Mouse (Mus musculus): Measurements from ENCODE around the gene Igdcc3.

Gene Igdcc3

DNA sequence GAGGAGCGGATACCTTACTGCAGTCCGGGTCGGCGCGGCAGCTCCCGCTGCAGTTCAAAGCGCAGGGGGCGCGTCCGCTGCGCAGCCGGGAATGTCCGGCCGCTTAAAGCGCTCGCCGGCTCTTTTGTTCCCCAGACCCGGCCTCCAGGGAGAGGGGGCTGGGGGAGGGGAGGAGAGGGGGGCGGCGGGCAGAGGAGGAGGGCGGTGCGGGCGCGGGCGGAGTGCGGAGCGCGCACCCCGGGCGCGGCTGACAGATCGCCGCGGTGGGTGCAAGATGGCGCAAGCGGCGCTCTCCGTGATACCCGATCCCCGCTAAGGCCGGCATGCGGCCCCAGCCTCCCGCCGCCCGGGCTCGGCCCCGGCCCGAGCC lies at the start of gene Igdcc3:
Igdcc3 (plus strand) TSS at position 254 of the 370 bp plus-strand sequence.
- in situ Hi-C loops (cut with MboI): no loop called here

DNA sequence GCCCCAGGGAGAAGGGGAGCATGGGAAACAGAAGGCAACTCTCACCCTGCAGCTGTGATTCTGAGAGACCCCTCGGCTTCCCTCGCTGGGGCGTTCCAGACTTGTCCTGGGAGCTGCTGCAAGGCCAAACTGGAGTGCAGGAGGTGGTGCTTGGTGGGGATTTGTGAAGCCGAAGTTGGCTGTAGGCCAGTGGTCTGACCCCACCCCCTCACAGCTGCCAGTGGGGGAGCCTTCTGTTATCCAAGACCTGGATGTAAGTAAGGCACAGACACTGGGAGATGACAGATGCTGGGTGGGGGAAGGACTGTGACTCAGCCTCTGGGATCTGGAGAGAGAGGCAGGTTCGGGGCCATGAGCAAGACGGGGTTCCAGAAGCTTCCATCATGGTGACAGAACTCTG lies 46.8 kb upstream of the Igdcc3 start:
- in situ Hi-C loops (cut with MboI): no loop called here

DNA sequence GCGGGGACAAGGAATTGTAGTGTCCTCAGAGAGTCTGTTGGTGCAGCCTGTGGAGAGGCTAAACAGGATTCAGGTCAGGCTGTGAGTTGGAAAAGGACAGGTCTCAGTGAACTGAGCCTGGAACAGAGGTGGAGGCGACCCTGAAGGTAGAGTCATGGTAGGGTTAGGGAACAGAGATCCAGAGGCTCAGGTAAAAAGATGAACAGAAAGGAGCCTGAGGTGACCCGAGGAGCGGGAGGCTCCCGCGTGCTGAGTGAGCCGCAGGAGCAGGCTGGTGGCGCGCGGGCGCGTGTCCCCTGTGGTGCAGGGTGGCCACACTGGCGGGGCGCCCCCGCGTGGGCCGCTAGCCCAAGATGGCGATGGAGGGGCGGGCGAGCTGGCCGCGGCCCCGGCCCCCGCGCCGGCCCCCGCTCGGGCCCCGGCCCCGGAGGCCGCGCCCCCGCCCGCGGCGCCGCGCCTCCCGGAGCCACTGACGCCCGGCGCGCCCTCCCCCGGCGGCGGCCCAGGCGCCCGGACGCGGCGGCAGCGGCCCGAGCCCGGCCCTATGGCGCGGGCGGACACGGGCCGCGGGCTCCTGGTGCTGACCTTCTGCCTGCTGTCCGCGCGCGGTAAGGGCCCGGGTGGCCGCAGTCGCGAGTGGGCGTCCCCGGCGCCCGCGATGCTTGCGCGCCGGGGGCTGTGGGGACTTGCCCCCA lies 39.9 kb upstream of the Igdcc3 start, which contains the start of gene Igdcc4:
Igdcc4 (plus strand) TSS at position 496 of the 695 bp plus-strand sequence.
- in situ Hi-C loops (cut with MboI): no loop called here

DNA sequence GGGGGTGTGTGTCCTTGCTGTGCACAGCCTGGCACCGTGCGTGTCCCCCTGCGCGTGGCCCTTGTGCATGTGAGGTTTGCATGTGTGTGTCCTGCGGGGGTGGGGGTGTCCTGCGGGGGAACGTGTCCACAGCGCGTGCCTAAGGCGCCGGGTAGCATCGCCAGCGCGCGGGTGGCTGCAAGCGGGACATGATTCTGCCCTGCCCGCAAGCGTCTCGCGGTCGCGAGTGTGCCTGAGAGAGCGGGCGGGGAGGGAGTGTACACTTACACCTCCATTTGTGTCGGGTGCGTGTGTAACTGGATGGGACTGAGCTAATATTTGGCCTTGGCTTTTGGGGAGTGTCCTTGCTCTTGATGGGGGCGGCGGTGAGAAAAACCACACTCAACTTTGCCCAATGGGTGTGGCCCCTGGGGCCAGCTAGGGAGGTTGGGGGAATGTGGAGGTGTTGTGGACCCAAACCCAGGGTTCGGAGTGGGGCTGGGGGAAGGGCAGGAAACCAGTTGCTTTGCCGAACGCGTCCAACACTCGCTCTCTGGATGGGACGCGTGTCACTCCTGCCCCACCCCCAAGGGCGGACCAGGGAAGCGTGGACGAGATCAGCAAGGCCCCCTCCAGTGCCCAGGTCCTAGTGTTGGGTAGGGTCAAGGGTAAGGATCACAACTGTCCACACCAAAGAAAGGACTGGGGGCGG lies 39.2 kb upstream of the Igdcc3 start:
- in situ Hi-C loops (cut with MboI): no loop called here

DNA sequence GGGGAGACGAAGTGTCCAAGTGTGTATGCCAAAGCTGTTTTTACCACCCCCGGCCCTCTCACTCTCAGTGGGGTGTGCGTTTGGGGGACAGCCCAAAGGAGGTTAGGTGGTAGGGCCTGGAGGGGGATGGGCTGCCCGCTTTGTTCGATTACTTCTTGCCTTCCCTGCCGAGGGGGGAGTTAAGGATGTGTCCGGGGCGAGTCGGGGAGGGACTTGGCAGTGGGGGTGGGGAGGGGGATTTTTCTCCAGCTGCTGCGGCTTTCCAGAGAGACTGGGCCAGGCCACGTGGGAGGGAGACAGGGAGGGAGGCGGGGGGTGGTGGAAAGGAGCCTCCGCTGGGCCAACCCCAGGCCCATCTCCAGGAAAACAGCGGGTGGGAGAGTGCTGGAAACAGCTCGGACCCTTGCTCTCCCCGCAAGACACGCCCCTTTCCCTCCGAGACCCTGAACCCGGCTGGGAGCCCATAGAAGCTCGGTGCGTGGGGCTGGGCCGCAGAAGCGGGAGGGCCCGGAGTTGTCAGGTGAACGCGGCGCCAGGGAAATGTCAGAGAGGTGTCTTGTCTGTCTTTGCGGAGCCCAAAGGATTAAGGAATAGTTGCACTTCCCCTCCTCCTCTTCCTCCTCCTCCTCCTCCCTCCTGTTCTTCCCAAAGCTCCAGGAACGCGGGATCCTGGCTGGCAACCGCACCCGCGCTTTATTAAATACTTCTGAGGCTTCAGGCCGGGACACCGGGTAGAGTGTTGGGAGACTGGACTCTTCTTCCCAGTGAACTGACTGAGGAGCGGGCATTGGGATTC lies 38.4 kb upstream of the Igdcc3 start:
- in situ Hi-C loops (cut with MboI): no loop called here

DNA sequence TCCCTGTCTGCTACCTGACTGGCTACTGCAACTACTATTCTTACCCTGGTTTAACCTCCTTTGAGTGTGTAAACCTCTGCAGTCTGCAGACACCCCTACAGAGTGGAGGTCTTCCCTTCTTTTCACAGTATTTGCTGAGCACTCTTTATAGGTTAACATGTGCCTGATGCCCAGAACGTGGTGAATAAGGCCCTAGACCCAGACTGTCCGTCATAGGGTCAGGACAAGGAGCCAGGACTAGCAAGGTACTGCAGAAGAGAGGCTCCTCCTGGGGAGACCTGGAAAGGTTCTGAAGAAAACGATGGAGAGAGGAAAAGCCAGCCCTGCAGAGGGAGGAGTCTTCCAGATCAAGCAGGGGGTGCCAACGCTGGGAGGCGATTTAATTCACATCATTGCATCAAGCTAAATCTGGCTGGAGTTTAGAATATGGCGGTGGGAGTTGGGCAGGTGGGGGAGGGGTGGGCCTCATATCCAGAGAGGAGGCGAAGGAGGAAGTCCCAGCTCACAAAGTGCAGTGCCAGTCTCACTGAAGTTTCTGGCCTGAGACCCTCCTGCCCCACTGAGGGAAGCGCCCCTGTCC lies 37.7 kb upstream of the Igdcc3 start:
- in situ Hi-C loops (cut with MboI): no loop called here

DNA sequence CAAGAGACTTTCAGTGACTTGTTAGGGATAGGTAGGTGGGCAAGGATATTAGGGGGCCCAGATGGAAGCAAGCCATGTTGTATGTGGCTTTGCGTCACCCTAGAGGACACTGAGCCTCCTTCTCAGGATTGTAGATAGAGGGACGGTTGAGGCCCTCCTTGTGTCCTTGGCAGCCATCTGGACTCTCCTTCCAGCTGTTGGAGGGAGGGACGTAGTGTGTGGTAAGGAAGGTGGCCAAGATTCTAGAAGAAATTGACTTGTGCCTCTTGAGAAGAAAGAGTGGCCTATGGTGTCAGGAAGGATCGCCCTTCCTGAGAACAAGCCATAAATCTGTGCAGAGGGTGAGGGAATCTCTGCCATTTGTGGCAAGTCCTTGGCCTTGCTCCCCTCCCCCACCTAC lies 34.2 kb upstream of the Igdcc3 start:
- in situ Hi-C loops (cut with MboI): no loop called here

DNA sequence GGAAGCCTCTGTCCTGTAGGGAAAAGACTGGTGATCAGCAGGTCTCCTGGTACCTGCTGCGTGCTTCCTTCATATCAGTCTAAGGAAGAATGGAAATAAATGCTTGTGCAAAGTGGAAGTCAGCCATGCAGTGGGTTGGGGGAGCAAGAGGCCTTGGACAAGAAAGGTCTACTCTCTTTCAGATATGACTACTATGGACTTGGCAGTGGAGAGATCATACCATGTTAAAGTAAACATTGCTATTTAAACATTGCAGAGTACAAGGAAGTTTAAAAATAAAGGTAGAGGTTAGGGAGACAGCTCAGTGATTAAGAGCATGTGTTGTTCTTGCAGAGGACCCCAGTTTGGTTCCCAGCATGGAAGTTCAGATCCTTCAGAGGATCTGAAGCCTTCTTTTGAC lies 33.1 kb upstream of the Igdcc3 start:
- in situ Hi-C loops (cut with MboI): no loop called here

DNA sequence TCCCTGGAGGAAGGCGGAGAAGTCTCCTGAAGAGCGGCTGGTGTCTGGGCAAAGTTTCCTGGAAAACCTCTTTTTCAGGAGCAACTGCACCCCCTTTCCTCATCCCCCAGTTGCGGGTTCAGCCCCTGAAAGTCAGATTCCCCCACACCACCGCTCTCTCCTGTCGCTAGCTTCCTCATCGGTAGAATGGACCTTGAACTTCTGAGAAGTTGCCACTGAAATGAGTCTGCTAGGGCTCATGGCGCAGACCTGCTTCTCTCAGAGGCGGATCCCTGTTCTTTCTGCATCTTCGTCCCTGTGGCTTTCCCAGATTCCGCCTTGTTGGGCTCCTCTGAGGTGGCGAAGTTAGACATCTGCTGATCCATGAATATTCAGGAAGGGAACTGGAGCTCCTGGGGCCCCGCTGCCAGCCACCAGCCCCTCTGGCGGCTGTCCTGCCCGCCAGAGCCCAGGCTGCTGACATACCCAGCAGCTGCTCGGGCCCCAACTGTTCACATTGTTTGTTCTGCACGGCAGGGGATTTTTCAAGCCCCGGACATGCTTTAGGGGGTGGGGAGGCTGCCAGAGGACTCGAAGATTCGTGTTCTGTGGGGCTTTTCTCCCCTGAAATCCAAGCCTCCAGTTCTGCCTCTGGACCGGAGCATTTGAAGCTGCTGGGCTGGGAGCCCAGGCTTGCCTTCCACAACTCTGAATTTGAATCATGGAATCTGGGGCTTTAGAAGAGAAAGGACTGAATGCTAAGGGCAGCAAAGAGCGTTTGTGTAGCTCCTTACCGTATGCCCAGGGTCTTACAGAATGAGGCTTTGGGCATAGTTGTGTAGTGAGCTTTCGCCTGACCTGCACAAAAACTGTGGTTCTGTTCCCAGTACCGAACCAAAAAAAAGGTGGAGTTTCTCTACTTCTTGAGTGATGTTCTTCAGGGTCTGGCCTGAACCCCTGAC lies 31.6 kb upstream of the Igdcc3 start:
- in situ Hi-C loops (cut with MboI): no loop called here

DNA sequence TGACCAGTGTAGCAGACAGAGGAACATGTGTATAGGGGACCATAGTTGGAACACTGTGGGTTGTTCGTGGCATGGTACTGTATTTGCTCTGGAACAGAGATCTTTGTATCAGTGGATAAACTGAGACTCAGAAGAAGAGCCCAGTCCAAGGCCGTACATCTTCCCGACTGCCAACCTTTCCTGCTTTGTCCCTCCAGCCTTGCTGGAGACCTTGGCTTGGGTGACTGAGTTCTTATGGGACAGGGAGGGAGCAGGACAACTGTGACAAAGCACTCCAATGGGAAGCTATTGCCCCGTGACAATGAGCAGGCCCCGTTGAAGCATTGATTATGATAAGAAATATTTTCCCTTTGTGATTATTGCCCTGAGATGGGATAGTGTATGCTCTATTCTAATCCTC lies 29.3 kb upstream of the Igdcc3 start:
- in situ Hi-C loops (cut with MboI): no loop called here

DNA sequence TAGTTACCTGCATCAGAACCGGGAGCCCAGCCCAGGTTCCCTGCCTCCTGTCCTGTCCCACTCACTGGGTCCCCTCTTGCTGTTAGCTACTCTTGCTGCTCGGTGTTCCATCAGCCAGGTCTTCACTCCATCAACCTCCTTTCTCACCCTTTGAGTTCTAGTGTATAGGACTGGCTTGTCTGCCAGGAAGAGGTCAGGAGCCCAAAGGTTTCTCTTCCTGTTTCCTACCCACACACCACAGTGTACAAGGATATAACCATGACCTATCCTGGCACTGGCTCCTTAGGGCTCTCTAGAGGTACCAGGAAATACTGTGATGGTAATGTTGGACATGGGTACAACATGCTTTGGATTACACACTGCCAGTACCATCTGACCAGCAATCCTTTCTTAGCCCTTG lies 27.3 kb upstream of the Igdcc3 start:
- in situ Hi-C loops (cut with MboI): no loop called here

DNA sequence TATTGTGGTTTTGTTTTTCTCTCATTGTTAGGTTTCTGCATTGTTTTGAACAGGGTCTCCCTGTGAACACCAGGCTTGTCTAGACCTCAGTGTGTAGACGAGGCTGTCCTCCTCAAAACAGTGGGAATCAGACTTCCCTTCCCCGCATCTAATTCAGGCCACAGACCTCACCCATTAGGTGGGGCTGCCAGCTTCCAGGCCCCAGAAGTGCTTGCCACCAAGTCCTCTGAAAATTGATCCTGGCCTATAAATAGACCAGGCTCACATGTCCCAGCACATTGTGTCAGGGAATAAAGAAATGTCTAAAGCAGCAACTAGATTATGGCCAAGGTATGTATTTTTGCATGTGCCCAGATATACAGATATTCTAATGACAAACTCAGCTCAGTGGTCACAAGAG lies 25.1 kb upstream of the Igdcc3 start:
- in situ Hi-C loops (cut with MboI): no loop called here

DNA sequence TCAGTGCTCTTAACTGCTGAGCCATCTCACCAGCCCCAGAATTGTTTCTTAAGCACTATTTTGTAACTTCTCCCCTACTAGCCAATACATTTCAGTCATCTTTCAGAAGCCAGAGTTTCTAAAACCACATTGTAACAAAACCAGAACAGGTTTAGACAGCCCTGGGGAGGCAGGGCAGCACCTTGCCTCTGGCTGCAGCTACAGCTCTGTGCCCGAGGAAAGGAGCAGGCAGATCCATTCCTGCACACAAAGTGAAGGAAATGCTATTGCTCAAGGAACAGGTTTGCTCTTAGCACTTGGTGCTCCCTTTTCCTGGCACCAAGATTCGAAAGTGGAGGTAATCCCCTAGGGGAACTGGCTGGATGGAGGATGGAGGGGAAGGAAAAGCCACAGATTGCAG lies 23.5 kb upstream of the Igdcc3 start:
- in situ Hi-C loops (cut with MboI): no loop called here

DNA sequence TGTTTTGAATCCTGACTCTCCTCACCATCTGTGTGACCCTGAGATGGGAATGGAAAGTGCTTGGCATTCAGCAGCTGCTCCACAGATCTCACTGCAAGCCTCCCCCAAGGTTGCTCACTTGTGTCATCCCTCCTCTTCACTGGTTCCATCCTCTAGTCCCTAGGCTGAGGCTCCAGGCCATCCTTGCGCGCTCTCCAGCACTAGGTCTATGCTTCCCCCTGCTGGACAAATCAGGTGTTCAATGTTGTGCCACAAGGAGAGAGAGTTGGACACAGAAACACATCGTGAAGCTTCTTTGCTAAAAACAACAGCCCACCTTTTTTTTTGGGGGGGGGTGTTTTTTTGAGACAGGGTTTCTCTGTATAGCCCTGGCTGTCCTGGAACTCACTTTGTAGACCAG lies 20.1 kb upstream of the Igdcc3 start:
- in situ Hi-C loops (cut with MboI): no loop called here

DNA sequence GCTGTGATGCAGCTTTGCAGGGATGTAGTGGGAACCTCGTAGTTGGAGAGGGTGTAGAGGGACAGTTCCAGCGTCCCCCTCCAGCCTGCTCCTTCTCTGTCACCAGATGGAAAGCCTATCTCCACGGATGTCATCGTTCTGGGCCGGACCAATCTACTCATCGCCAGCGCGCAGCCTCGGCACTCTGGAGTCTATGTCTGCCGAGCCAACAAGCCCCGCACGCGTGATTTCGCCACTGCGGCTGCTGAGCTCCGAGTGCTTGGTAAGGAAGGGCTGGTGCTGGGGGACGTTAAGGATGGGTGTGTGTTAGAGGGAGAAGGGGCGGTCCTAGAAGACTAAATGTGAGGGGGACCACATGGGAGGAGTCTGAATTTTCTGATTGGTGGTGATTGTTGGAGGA lies 18.4 kb upstream of the Igdcc3 start:
- in situ Hi-C loops (cut with MboI): no loop called here

DNA sequence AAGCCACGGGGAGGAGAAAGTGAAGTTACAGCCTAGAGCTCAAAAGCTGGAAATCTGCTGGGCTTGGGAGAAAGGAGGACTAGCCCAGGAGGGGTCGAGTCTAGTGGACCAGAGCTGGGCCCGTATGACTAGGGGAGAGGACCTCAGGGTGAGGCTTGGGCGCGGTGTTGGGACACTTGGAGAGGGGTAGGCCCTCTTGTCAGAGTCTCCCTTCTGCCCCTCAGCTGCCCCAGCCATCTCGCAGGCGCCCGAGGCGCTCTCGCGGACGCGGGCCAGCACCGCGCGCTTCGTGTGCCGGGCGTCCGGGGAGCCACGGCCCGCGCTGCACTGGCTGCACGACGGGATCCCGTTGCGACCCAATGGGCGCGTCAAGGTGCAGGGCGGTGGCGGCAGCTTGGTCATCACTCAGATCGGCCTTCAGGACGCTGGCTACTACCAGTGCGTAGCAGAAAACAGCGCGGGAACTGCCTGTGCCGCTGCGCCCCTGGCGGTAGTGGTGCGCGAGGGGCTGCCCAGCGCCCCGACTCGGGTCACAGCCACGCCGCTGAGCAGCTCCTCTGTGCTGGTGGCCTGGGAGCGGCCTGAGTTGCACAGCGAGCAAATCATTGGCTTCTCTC lies 17.3 kb upstream of the Igdcc3 start:
- in situ Hi-C loops (cut with MboI): no loop called here

DNA sequence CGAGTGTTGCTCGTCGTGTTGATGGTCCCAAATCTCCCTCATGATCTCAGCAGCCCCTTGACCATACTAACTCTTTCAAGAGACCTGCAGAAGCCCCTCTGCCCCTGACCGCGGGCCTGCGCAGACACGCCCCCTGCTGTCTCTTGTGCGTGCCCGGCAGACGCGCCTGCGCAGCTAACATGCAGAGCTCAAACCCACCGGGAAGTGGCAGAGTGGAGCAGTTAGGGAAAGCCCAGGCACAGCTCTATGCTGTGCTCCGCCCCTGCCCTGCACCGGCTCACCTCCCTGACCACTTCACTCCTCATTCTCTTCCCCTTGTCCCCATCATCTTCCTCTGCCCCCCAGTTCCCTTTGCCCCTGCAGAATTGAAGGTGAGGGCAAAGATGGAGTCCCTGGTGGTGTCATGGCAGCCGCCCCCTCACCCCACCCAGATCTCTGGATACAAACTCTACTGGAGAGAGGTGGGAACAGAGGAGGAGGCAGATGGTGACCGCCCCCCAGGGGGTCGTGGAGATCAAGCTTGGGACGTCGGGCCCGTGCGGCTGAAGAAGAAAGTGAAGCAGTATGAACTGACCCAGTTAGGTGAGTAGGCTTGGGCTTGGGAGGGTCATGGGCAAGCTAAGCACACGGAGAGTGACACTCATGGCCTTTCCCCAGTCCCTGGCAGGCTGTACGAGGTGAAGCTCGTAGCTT lies 12.7 kb upstream of the Igdcc3 start:
- in situ Hi-C loops (cut with MboI): no loop called here

DNA sequence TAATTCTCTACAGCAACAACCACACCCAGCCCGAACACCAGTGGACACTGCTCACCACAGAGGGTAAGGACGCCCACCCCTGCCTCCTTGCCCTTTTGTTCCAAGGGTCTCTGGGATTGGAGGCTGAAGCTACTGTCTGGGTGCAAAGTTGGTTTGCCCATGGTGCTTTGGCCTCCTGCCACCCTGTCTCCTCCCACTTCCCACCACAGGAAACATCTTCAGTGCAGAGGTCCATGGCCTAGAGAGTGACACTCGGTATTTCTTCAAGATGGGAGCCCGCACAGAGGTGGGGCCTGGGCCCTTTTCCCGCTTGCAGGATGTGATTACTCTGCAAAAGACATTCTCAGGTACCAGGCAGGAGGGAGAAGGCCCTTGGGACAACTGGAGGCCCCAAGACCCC lies 9.3 kb upstream of the Igdcc3 start:
- in situ Hi-C loops (cut with MboI): no loop called here

DNA sequence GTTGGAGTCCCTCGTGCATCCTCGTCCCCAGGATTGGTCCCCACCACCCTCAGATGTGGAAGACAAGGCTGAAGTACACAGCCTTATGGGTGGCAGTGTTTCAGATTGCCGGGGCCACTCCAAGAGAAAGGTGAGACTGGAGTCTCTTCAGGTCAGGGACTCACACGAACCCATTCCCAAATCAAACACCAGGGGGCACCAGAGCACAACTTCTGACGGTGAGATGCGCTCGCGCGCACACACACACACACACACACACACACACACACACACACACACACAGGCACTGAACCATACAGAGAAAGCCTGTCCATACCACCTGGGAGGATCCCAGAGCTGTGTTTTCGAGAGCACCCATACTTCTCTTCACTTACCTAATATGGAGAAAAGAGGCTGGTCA lies 7.2 kb upstream of the Igdcc3 start:
- in situ Hi-C loops (cut with MboI): no loop called here

DNA sequence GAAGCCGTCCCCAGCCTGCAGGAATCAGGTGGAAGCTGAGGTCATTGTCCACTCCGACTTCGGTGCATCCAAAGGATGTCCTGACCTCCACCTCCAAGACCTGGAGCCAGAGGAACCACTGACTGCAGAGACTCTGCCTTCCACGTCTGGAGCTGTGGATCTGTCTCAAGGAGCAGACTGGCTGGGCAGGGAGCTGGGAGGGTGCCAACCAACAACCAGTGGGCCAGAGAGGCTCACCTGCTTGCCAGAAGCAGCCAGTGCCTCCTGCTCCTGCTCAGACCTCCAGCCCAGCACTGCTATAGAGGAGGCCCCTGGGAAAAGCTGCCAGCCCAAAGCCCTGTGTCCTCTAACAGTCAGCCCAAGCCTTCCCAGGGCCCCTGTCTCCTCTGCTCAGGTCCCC lies 5.9 kb upstream of the Igdcc3 start:
- in situ Hi-C loops (cut with MboI): loop anchor here (5.0 kb wide), 1 partner anchor 42 kb away; no protein-coding TSS in a partner anchor
